Mouse (Mus musculus) spleen, postnatal 0 days (tissue): ENCODE measurements around the gene Fastkd1. TPM values are rescaled to one million over a fixed set of nuclear protein-coding genes. Genes with fewer than 3 reads are reported as not detected.

Source experiments
- polyA plus RNA-seq: library from polyadenylated mRNA; unstranded; fragments of >200 nt; fragmentation: Nextera tagmentation; extraction: Ambion mirVana; gene quantifications from 2 replicates; pipeline ENCODE4 v1.2.1, GENCODE M21; 2015

The Fastkd1 gene
- 3.8 and 5.2 TPM in 2 replicates for polyA plus RNA-seq

GRCm38 (mm10) chr2:69712981-69713625 lies at the start of gene Fastkd1:
TSS of gene Fastkd1 (minus strand) at chr2:69713516.

DNA sequence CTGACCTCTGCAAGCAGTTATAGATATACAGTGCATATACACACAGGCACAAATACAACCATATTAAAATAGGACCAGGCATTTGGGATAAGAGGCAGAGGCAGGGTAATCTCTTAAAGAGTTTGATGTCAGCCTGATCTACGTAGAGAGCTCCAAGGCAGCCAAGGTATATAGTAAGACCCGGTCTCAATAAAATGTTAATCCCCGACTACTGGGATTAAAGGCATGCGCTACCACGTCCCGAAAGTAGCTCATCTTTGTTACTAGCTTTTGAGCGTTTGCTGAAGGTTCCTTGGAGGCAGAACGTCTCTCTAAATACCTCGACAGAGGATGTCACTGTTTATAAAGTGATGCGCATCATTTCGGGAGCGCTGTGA lies 8.9 kb upstream of the Fastkd1 start, which contains the start of gene Ppig:
Ppig (plus strand) TSS at position 273 of the 377 bp plus-strand sequence.

DNA sequence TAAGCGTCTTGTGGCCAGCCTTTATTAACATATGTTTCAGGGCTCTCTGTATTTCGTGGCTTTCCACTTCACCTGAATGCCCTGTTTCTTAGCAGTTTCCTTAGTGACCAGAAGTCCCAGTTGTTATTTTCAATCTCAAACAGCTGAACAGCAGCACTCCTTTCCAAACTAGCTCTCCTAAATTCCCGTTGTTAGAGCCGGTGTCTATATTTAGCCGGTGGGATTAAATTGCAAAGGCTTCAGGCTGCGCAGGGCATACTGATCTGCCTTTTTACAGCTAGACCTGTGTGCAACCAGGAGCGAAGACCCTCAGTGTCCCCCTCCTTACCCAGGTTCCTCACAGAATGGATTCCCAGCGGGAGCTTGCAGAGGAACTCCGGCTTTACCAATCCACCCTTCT lies 43.5 kb downstream of the Fastkd1 start, which contains the start of gene Klhl41:
Klhl41 (plus strand) TSS at position 268 of the 400 bp plus-strand sequence.

GRCm38 (mm10) chr2:69646726-69647490 lies 66.4 kb downstream of the Fastkd1 start, which contains the start of gene Bbs5:
TSS of gene Bbs5 (plus strand) at chr2:69647171.

Other genes starting within 250 kb of the Fastkd1 start
- gene Lrp2, start 127.5 kb downstream of the Fastkd1 start, polyA plus RNA-seq: 0.25 and 0.28 TPM in 2 replicates
- gene Bbs5, start 66.3 kb downstream of the Fastkd1 start, polyA plus RNA-seq: 5.7 and 6.1 TPM in 2 replicates
- 0.19 and 0.21 TPM in 2 replicates for gene Klhl41, start 43.4 kb downstream of the Fastkd1 start, polyA plus RNA-seq
- 120 and 121 TPM in 2 replicates for gene Ppig, start 9.0 kb upstream of the Fastkd1 start, polyA plus RNA-seq
- gene Ccdc173, start 76.1 kb upstream of the Fastkd1 start, polyA plus RNA-seq: 0.94 and 1.0 TPM in 2 replicates
- 17.3 and 18.7 TPM in 2 replicates for gene Phospho2, start 76.1 kb upstream of the Fastkd1 start, polyA plus RNA-seq
- gene Klhl23, start 108.4 kb upstream of the Fastkd1 start, polyA plus RNA-seq: 19.9 and 22.6 TPM in 2 replicates
- 253 and 259 TPM in 2 replicates for gene Ssb, start 148.0 kb upstream of the Fastkd1 start, polyA plus RNA-seq
- gene Mettl5, start 172.1 kb upstream of the Fastkd1 start, polyA plus RNA-seq: 43.7 and 43.9 TPM in 2 replicates
- 8.8 and 9.7 TPM in 2 replicates for gene Ubr3, start 183.7 kb upstream of the Fastkd1 start, polyA plus RNA-seq